Mouse (Mus musculus): ENCODE measurements around the gene Sec16b.

- TF ChIP-seq POLR2A (IDR thresholded peaks at IDR 0.05; ENCODE audit: low read depth, low read length) (no peak), CTCF (IDR thresholded peaks at IDR 0.05; ENCODE audit: extremely low read depth, insufficient read depth, insufficient read length, insufficient replicate concordance) (no peak)
Measured at GRCm38 (mm10) chr1:157513559-157513958, 7.0 kb downstream of the Sec16b start.

Data from spleen, adult 2 months (tissue).